In genomic region chr19:6278439-6279073, GRCm38 (mm10) we compare ENCODE assay signal across 8 mouse cellular contexts. TPM values are rescaled to one million over a fixed set of nuclear protein-coding genes. Genes with fewer than 3 reads are reported as not detected.
DNase-seq lines count a peak whose midpoint lies in the region; ATAC-seq and TF ChIP-seq lines count a peak whose summit lies in the region.

No protein-coding gene starts in this region.

- peak overlapping the region; percentile 88 for H3K9ac ChIP-seq in forebrain, embryonic 12.5 days
- H3K9ac ChIP-seq in liver, embryonic 13.5 days = peak overlapping the region; percentile 95

- ATAC-seq in forebrain, embryonic 12.5 days (ENCODE audit: low FRiP score) = no peak
- ATAC-seq in liver, embryonic 13.5 days (ENCODE audit: low read depth) = no peak

- peaks cover 38% of the 10 kb centered on the region for H3K4me1 ChIP-seq in forebrain, embryonic 12.5 days
- H3K4me1 ChIP-seq in liver, embryonic 13.5 days (replicated peaks) = peaks cover 86% of the 10 kb centered on the region
- H3K4me1 ChIP-seq in small intestine, adult 2 months (ENCODE audit: control insufficient read depth, insufficient read depth, insufficient read length, low read length) = peaks cover 27% of the 10 kb centered on the region

- 50% methylated on average over 6 of the region's 6 CpGs for WGBS in forebrain, embryonic 12.5 days
- 35% methylated on average over 6 of the region's 6 CpGs for WGBS in liver, embryonic 13.5 days (ENCODE audit: insufficient replicate concordance)
- 18% methylated on average over 6 of the region's 6 CpGs for WGBS in small intestine, adult 2 months

- peaks cover 41% of the 10 kb centered on the region for H3K36me3 ChIP-seq in forebrain, embryonic 12.5 days (replicated peaks)
- H3K36me3 ChIP-seq in liver, embryonic 13.5 days = peaks cover 49% of the 10 kb centered on the region
- peaks cover 40% of the 10 kb centered on the region for H3K36me3 ChIP-seq in small intestine, adult 2 months (ENCODE audit: control insufficient read depth, insufficient read depth, low read length)

- no peaks in the 10 kb centered on the region for H3K9me3 ChIP-seq in forebrain, embryonic 12.5 days
- no peaks in the 10 kb centered on the region for H3K9me3 ChIP-seq in liver, embryonic 13.5 days (replicated peaks)

- no peak for DNase-seq in layer of hippocampus, adult 2 months (ENCODE audit: low spot score in 2 of 2)
- no peak for DNase-seq in layer of hippocampus, adult 18-20 months (ENCODE audit: low spot score in 2 of 2)
- DNase-seq in liver, embryonic 13.5 days = no peak
- no peak for DNase-seq in adrenal gland, postnatal 10 days
- DNase-seq in retina, embryonic 14.5 days (ENCODE audit: low spot score) = no peak
- no peak for DNase-seq in ovary, postnatal 36 days (ENCODE audit: low spot score)

- H3K27ac ChIP-seq in layer of hippocampus, adult 2 months = peak overlapping the region; percentile 86
- H3K27ac ChIP-seq in forebrain, embryonic 12.5 days = no peak overlapping the region
- H3K27ac ChIP-seq in liver, embryonic 13.5 days = peak overlapping the region; percentile 98
- H3K27ac ChIP-seq in small intestine, adult 2 months (ENCODE audit: insufficient read depth, low read depth, low read length) = peak overlapping the region; percentile 88

- H3K4me3 ChIP-seq in layer of hippocampus, adult 2 months = peak overlapping the region; percentile 93
- peak overlapping the region; percentile 87 for H3K4me3 ChIP-seq in forebrain, embryonic 12.5 days (replicated peaks)
- peak overlapping the region; percentile 90 for H3K4me3 ChIP-seq in liver, embryonic 13.5 days (replicated peaks)
- H3K4me3 ChIP-seq in small intestine, adult 2 months (ENCODE audit: low read depth, low read length) = peak overlapping the region; percentile 91

- peak overlapping the region; percentile 84 for H3K4me2 ChIP-seq in forebrain, embryonic 12.5 days
- peak overlapping the region; percentile 98 for H3K4me2 ChIP-seq in liver, embryonic 13.5 days

- TF ChIP-seq POLR2A in small intestine, adult 2 months (IDR thresholded peaks at IDR 0.05; ENCODE audit: low read depth, low read length) = no peak; the same call in 1 of the 2 replicates

- TF ChIP-seq CTCF in layer of hippocampus, adult 2 months (conservative IDR thresholded peaks at IDR 0.05) = no peak
- no peak for TF ChIP-seq CTCF in small intestine, adult 2 months (IDR thresholded peaks at IDR 0.05; ENCODE audit: extremely low read depth, insufficient read length, insufficient replicate concordance, low read depth, low read length)

- H3K27me3 ChIP-seq in forebrain, embryonic 12.5 days = no peaks in the 10 kb centered on the region
- H3K27me3 ChIP-seq in liver, embryonic 13.5 days = no peaks in the 10 kb centered on the region
- no peaks in the 10 kb centered on the region for H3K27me3 ChIP-seq in small intestine, adult 2 months (ENCODE audit: control insufficient read depth, insufficient read depth, low read length)

RNA-seq across cellular contexts. Expression of gene Ehd1, which starts 2.0 kb away (rescaled TPM):
- 10 to 100 TPM; 80.2 to 82.3 TPM for total RNA-seq in layer of hippocampus, adult 2 months (2021)
- total RNA-seq in layer of hippocampus, adult 18-20 months (2021) = 10 to 100 TPM; 86.6 to 88.0 TPM
- polyA plus RNA-seq in forebrain, embryonic 12.5 days (2016; fragmentation: Nextera tagmentation; extraction: Ambion mirVana) = 86.6 and 89.0 TPM in 2 replicates
- 68.8 and 72.6 TPM in 2 replicates for polyA plus RNA-seq in liver, embryonic 13.5 days (2015; fragmentation: Nextera tagmentation; extraction: Ambion mirVana)
- 315 and 714 TPM in 2 replicates for polyA plus RNA-seq in small intestine, adult 2 months (2012; rRNA removed)
- total RNA-seq in adrenal gland, postnatal 10 days (2021) = 100 to 1,000 TPM; 104 to 106 TPM

RNA-seq across cellular contexts. Expression of gene Cdc42bpg, which starts 27.7 kb away (rescaled TPM):
- total RNA-seq in layer of hippocampus, adult 2 months (2021) = 1 to 10 TPM; 5.0 to 5.6 TPM
- total RNA-seq in layer of hippocampus, adult 18-20 months (2021) = 1 to 10 TPM; 4.8 to 5.6 TPM
- polyA plus RNA-seq in forebrain, embryonic 12.5 days (2016; fragmentation: Nextera tagmentation; extraction: Ambion mirVana) = 0.36 and 0.38 TPM in 2 replicates
- 0.14 and 0.16 TPM in 2 replicates for polyA plus RNA-seq in liver, embryonic 13.5 days (2015; fragmentation: Nextera tagmentation; extraction: Ambion mirVana)
- polyA plus RNA-seq in small intestine, adult 2 months (2012; rRNA removed) = 26.0 and 53.2 TPM in 2 replicates
- 10 to 100 TPM; 10.3 to 11.6 TPM for total RNA-seq in adrenal gland, postnatal 10 days (2021)

RNA-seq across cellular contexts. Expression of gene Atg2a, which starts 37.1 kb away (rescaled TPM):
- total RNA-seq in layer of hippocampus, adult 2 months (2021) = 10 to 100 TPM; 32.5 to 39.0 TPM
- 10 to 100 TPM; 34.0 to 34.2 TPM for total RNA-seq in layer of hippocampus, adult 18-20 months (2021)
- polyA plus RNA-seq in forebrain, embryonic 12.5 days (2016; fragmentation: Nextera tagmentation; extraction: Ambion mirVana) = 12.0 and 14.2 TPM in 2 replicates
- 4.1 and 4.8 TPM in 2 replicates for polyA plus RNA-seq in liver, embryonic 13.5 days (2015; fragmentation: Nextera tagmentation; extraction: Ambion mirVana)
- 37.0 and 68.8 TPM in 2 replicates for polyA plus RNA-seq in small intestine, adult 2 months (2012; rRNA removed)
- 10 to 100 TPM; 25.0 to 30.2 TPM for total RNA-seq in adrenal gland, postnatal 10 days (2021)

RNA-seq across cellular contexts. Expression of gene Ppp2r5b, which starts 42.9 kb away (rescaled TPM):
- 100 to 1,000 TPM; 127 to 137 TPM for total RNA-seq in layer of hippocampus, adult 2 months (2021)
- total RNA-seq in layer of hippocampus, adult 18-20 months (2021) = 100 to 1,000 TPM; 133 TPM
- 51.8 and 52.4 TPM in 2 replicates for polyA plus RNA-seq in forebrain, embryonic 12.5 days (2016; fragmentation: Nextera tagmentation; extraction: Ambion mirVana)
- polyA plus RNA-seq in liver, embryonic 13.5 days (2015; fragmentation: Nextera tagmentation; extraction: Ambion mirVana) = 3.5 and 4.9 TPM in 2 replicates
- polyA plus RNA-seq in small intestine, adult 2 months (2012; rRNA removed) = 64.2 and 112 TPM in 2 replicates
- total RNA-seq in adrenal gland, postnatal 10 days (2021) = 10 to 100 TPM; 52.9 to 56.9 TPM

RNA-seq across cellular contexts. Expression of gene Gpha2, which starts 52.4 kb away (rescaled TPM):
- not detected for total RNA-seq in layer of hippocampus, adult 2 months (2021)
- total RNA-seq in layer of hippocampus, adult 18-20 months (2021) = not detected
- 0.70 and 0.91 TPM in 2 replicates for polyA plus RNA-seq in forebrain, embryonic 12.5 days (2016; fragmentation: Nextera tagmentation; extraction: Ambion mirVana)
- 0.17 TPM in 1 of 2 replicates, not detected in the other for polyA plus RNA-seq in liver, embryonic 13.5 days (2015; fragmentation: Nextera tagmentation; extraction: Ambion mirVana)
- polyA plus RNA-seq in small intestine, adult 2 months (2012; rRNA removed) = 0.74 TPM in 1 of 2 replicates, not detected in the other
- 10 to 100 TPM; 16.9 to 18.2 TPM for total RNA-seq in adrenal gland, postnatal 10 days (2021)
